Mouse (Mus musculus): ENCODE results near the gene Iqsec1. TPM values are rescaled to one million over a fixed set of nuclear protein-coding genes. Genes with fewer than 3 reads are reported as not detected.
"Not testable (repeated sequence)": the region's sequence is repeated elsewhere in the genome, so short reads cannot be mapped to it uniquely, and the experiment has no call there.

Gene Iqsec1
- polyA plus RNA-seq, 1 experiment from 2014 or later: 17.9 TPM

GRCm38 (mm10) chr6:90680401-90680800 lies 308.1 kb downstream of the Iqsec1 start:
- WGBS: 92% methylated on average over 12 of the region's 12 CpGs
- H3K36me3 ChIP-seq: peaks cover 60% of the 10 kb centered on the region

GRCm38 (mm10) chr6:90678759-90679158 lies 309.7 kb downstream of the Iqsec1 start:
- Histone ChIP-seq H3K9ac (no peak overlapping the region), H3K9me3 (no peaks in the 10 kb centered on the region), H3K4me3 (no peak overlapping the region), H3K4me1 (no peaks in the 10 kb centered on the region), H3K36me3 (peaks cover 74% of the 10 kb centered on the region), H3K4me2 (replicated peaks) (no peak overlapping the region), H3K27me3 (replicated peaks) (no peaks in the 10 kb centered on the region), H3K27ac (no peak overlapping the region)
- 59% methylated on average over 4 of the region's 4 CpGs for WGBS
- no peak for ATAC-seq (ENCODE audit: low FRiP score, low read depth)

More at GRCm38 (mm10) chr6:90680401-90680800, 308.1 kb downstream of the Iqsec1 start:
- no peak overlapping the region for H3K4me2 ChIP-seq (replicated peaks)
- H3K27me3 ChIP-seq (replicated peaks): no peaks in the 10 kb centered on the region
- H3K27ac ChIP-seq: no peak overlapping the region
- no peak for ATAC-seq (ENCODE audit: low FRiP score, low read depth)
- H3K4me1 ChIP-seq: no peaks in the 10 kb centered on the region
- H3K4me3 ChIP-seq: no peak overlapping the region
- H3K9me3 ChIP-seq: no peaks in the 10 kb centered on the region
- H3K9ac ChIP-seq: no peak overlapping the region

- no peaks in the 10 kb centered on the region for H3K9me3 ChIP-seq
- no peak overlapping the region for H3K4me2 ChIP-seq (replicated peaks)
- no peak overlapping the region for H3K4me3 ChIP-seq
- H3K9ac ChIP-seq: no peak overlapping the region
- no peaks in the 10 kb centered on the region for H3K4me1 ChIP-seq
- H3K27me3 ChIP-seq (replicated peaks): no peaks in the 10 kb centered on the region
- peaks cover 99% of the 10 kb centered on the region for H3K36me3 ChIP-seq
- ATAC-seq (ENCODE audit: low FRiP score, low read depth): no peak
- H3K27ac ChIP-seq: no peak overlapping the region
- 73% methylated on average over 9 of the region's 9 CpGs for WGBS
Measured at GRCm38 (mm10) chr6:90668693-90669092, 319.8 kb downstream of the Iqsec1 start.

- peaks cover 67% of the 10 kb centered on the region for H3K36me3 ChIP-seq
- no peaks in the 10 kb centered on the region for H3K9me3 ChIP-seq
- no peak for ATAC-seq (ENCODE audit: low FRiP score, low read depth)
- H3K27ac ChIP-seq: no peak overlapping the region
- WGBS: 86% methylated on average over 11 of the region's 11 CpGs
- H3K4me3 ChIP-seq: no peak overlapping the region
- H3K27me3 ChIP-seq (replicated peaks): no peaks in the 10 kb centered on the region
- no peak overlapping the region for H3K4me2 ChIP-seq (replicated peaks)
- H3K4me1 ChIP-seq: peaks cover 5% of the 10 kb centered on the region; the same call in 1 of the 2 replicates
- H3K9ac ChIP-seq: no peak overlapping the region
Measured at GRCm38 (mm10) chr6:90663736-90664135, 324.7 kb downstream of the Iqsec1 start.

- WGBS: 94% methylated on average over 5 of the region's 5 CpGs
- H3K4me1 ChIP-seq: peaks cover 5% of the 10 kb centered on the region; the same call in 1 of the 2 replicates
- H3K4me3 ChIP-seq: no peak overlapping the region
- no peaks in the 10 kb centered on the region for H3K27me3 ChIP-seq (replicated peaks)
- no peak overlapping the region for H3K4me2 ChIP-seq (replicated peaks)
- H3K36me3 ChIP-seq: peaks cover 52% of the 10 kb centered on the region
- H3K9ac ChIP-seq: no peak overlapping the region
- no peak overlapping the region for H3K27ac ChIP-seq
- H3K9me3 ChIP-seq: no peaks in the 10 kb centered on the region
- 0 out of 2 replicates have a peak, but pooled peaks have one; percentile 13 for ATAC-seq (ENCODE audit: low FRiP score, low read depth)
Measured at GRCm38 (mm10) chr6:90662148-90662547, 326.3 kb downstream of the Iqsec1 start.

GRCm38 (mm10) chr6:90661029-90661399 lies 327.5 kb downstream of the Iqsec1 start:
- H3K9ac ChIP-seq: no peak overlapping the region
- 89% methylated on average over 11 of the region's 11 CpGs for WGBS
- no peak overlapping the region for H3K4me3 ChIP-seq
- H3K4me2 ChIP-seq (replicated peaks): no peak overlapping the region
- H3K9me3 ChIP-seq: no peaks in the 10 kb centered on the region
- peaks cover 5% of the 10 kb centered on the region; the same call in 1 of the 2 replicates for H3K4me1 ChIP-seq
- no peaks in the 10 kb centered on the region for H3K27me3 ChIP-seq (replicated peaks)
- H3K27ac ChIP-seq: no peak overlapping the region
- H3K36me3 ChIP-seq: peaks cover 40% of the 10 kb centered on the region
- no peak for ATAC-seq (ENCODE audit: low FRiP score, low read depth)

GRCm38 (mm10) chr6:90660398-90661028 lies 328.0 kb downstream of the Iqsec1 start:
- Histone ChIP-seq H3K4me1 (peaks cover 5% of the 10 kb centered on the region; the same call in 1 of the 2 replicates), H3K9ac (no peak overlapping the region), H3K4me2 (replicated peaks) (no peak overlapping the region), H3K9me3 (no peaks in the 10 kb centered on the region), H3K27ac (no peak overlapping the region), H3K36me3 (peaks cover 35% of the 10 kb centered on the region), H3K4me3 (no peak overlapping the region), H3K27me3 (replicated peaks) (no peaks in the 10 kb centered on the region)
- WGBS: 85% methylated on average over 20 of the region's 20 CpGs
- no peak for ATAC-seq (ENCODE audit: low FRiP score, low read depth)

GRCm38 (mm10) chr6:90659913-90660312 lies 328.6 kb downstream of the Iqsec1 start:
- H3K36me3 ChIP-seq: peaks cover 29% of the 10 kb centered on the region
- H3K9ac ChIP-seq: no peak overlapping the region
- H3K27ac ChIP-seq: no peak overlapping the region
- peaks cover 5% of the 10 kb centered on the region; the same call in 1 of the 2 replicates for H3K4me1 ChIP-seq
- H3K9me3 ChIP-seq: no peaks in the 10 kb centered on the region
- no peak overlapping the region for H3K4me2 ChIP-seq (replicated peaks)
- no peaks in the 10 kb centered on the region for H3K27me3 ChIP-seq (replicated peaks)
- no peak overlapping the region for H3K4me3 ChIP-seq
- 74% methylated on average over 2 of the region's 2 CpGs for WGBS
- ATAC-seq (ENCODE audit: low FRiP score, low read depth): no peak

GRCm38 (mm10) chr6:90656344-90656850 lies 332.1 kb downstream of the Iqsec1 start:
- H3K27me3 ChIP-seq (replicated peaks); H3K9me3 ChIP-seq; H3K36me3 ChIP-seq; H3K9ac ChIP-seq; ATAC-seq (ENCODE audit: low FRiP score, low read depth); H3K4me1 ChIP-seq; H3K4me3 ChIP-seq; H3K27ac ChIP-seq; H3K4me2 ChIP-seq (replicated peaks): not testable (repeated sequence)
- WGBS: 68% methylated on average over 2 of the region's 2 CpGs

- H3K4me2 ChIP-seq (replicated peaks): no peak overlapping the region
- no peaks in the 10 kb centered on the region for H3K4me1 ChIP-seq
- no peak overlapping the region for H3K9ac ChIP-seq
- H3K9me3 ChIP-seq: no peaks in the 10 kb centered on the region
- H3K36me3 ChIP-seq: no peaks in the 10 kb centered on the region
- no peaks in the 10 kb centered on the region for H3K27me3 ChIP-seq (replicated peaks)
- H3K4me3 ChIP-seq: no peak overlapping the region
- 61% methylated on average over 2 of the region's 2 CpGs for WGBS
- no peak overlapping the region for H3K27ac ChIP-seq
- no peak for ATAC-seq (ENCODE audit: low FRiP score, low read depth)
Measured at GRCm38 (mm10) chr6:90653736-90654135, 334.7 kb downstream of the Iqsec1 start.

GRCm38 (mm10) chr6:90650634-90651033 lies 337.9 kb downstream of the Iqsec1 start:
- Histone ChIP-seq H3K27ac (no peak overlapping the region), H3K4me3 (no peak overlapping the region)

GRCm38 (mm10) chr6:90649279-90649678 lies 339.2 kb downstream of the Iqsec1 start:
- ATAC-seq (ENCODE audit: low FRiP score, low read depth): no peak
- Histone ChIP-seq H3K4me3 (no peak overlapping the region), H3K4me1 (0 out of 2 replicates have a peak, but pooled peaks cover 7% of the 10 kb centered on the region), H3K36me3 (no peaks in the 10 kb centered on the region), H3K4me2 (replicated peaks) (no peak overlapping the region), H3K9ac (no peak overlapping the region), H3K27ac (no peak overlapping the region), H3K27me3 (replicated peaks) (no peaks in the 10 kb centered on the region), H3K9me3 (no peaks in the 10 kb centered on the region)
- 83% methylated on average over 4 of the region's 4 CpGs for WGBS

More at GRCm38 (mm10) chr6:90650634-90651033, 337.9 kb downstream of the Iqsec1 start:
- no peaks in the 10 kb centered on the region for H3K36me3 ChIP-seq
- no peak overlapping the region for H3K4me2 ChIP-seq (replicated peaks)
- no peaks in the 10 kb centered on the region for H3K27me3 ChIP-seq (replicated peaks)
- H3K9ac ChIP-seq: no peak overlapping the region
- H3K4me1 ChIP-seq: 0 out of 2 replicates have a peak, but pooled peaks cover under 1% of the 10 kb centered on the region
- no peaks in the 10 kb centered on the region for H3K9me3 ChIP-seq
- 42% methylated on average over 1 of the region's 1 CpGs for WGBS
- no peak for ATAC-seq (ENCODE audit: low FRiP score, low read depth)

- ATAC-seq (ENCODE audit: low FRiP score, low read depth): no peak
- no peaks in the 10 kb centered on the region for H3K9me3 ChIP-seq
- no peak overlapping the region for H3K4me2 ChIP-seq (replicated peaks)
- no peaks in the 10 kb centered on the region for H3K36me3 ChIP-seq
- H3K4me3 ChIP-seq: no peak overlapping the region
- WGBS: 93% methylated on average over 6 of the region's 6 CpGs
- H3K27ac ChIP-seq: no peak overlapping the region
- H3K27me3 ChIP-seq (replicated peaks): no peaks in the 10 kb centered on the region
- H3K4me1 ChIP-seq: 0 out of 2 replicates have a peak, but pooled peaks cover 7% of the 10 kb centered on the region
- H3K9ac ChIP-seq: no peak overlapping the region
Measured at GRCm38 (mm10) chr6:90648391-90648790, 340.1 kb downstream of the Iqsec1 start.
